Mouse (Mus musculus) hindbrain, embryonic 15.5 days (tissue): Measurements from ENCODE around the gene Hscb. TPM values are rescaled to one million over a fixed set of nuclear protein-coding genes. Genes with fewer than 3 reads are reported as not detected.
A peak's percentile ranks its signal among the peaks of the same experiment; 100 is the strongest.
"Not testable (repeated sequence)": the region's sequence is repeated elsewhere in the genome, so short reads cannot be mapped to it uniquely, and the experiment has no call there.

Experiments
- ATAC-seq: fragments of 200-750 bp; cut with Nextera tagmentation; 2 replicates; pipeline ENCODE4 v1.8.0; 2017; ENCODE audit warnings: low read depth, moderate number of reproducible peaks, moderate TSS enrichment; ENCODE audit not compliant: low FRiP score
- H3K27ac ChIP-seq: fragments of 300-500 bp; sonication (generic); replicated peaks from 2 replicates; pipeline ENCODE4 v1.5.1; 2015; ENCODE audit warnings: mild to moderate bottlenecking, inconsistent platforms
- H3K27me3 ChIP-seq: fragments of 300-500 bp; sonication (generic); 2 replicates; pipeline ENCODE4 v1.6.1; 2015; ENCODE audit warnings: control low read depth, inconsistent platforms
- H3K36me3 ChIP-seq: fragments of 300-500 bp; sonication (generic); 2 replicates; pipeline ENCODE4 v1.6.1; 2015; ENCODE audit warnings: control low read depth, inconsistent platforms
- H3K4me1 ChIP-seq: fragments of 300-500 bp; sonication (generic); replicated peaks from 2 replicates; pipeline ENCODE4 v1.6.1; 2015; ENCODE audit warnings: control low read depth, inconsistent platforms
- H3K4me2 ChIP-seq: fragments of 300-500 bp; sonication (generic); 2 replicates; pipeline ENCODE4 v1.6.1; 2015; ENCODE audit warnings: moderate library complexity, mild to moderate bottlenecking, inconsistent platforms
- H3K4me3 ChIP-seq: fragments of 300-500 bp; sonication (generic); 2 replicates; pipeline ENCODE4 v1.5.1; 2015; ENCODE audit warnings: mild to moderate bottlenecking, inconsistent platforms
- H3K9ac ChIP-seq: fragments of 300-500 bp; sonication (generic); 2 replicates; pipeline ENCODE4 v1.6.1; 2015; ENCODE audit warnings: inconsistent platforms
- H3K9me3 ChIP-seq: fragments of 300-500 bp; sonication (generic); 2 replicates; pipeline ENCODE4 v1.6.1; 2016; ENCODE audit warnings: control low read depth, inconsistent platforms
- WGBS: fragments of 180-500 bp; shearing (Covaris S2); methylation state at CpG from one replicate; pipeline ENCODE4 v1.1.7; 2015; 5-methylcytosine and 5-hydroxymethylcytosine counted together
- polyA plus RNA-seq: library from polyadenylated mRNA; unstranded; fragments of >200 nt; fragmentation: Nextera tagmentation; extraction: Ambion mirVana; gene quantifications from 2 replicates; pipeline ENCODE4 v1.2.1, GENCODE M21; 2015

Gene Hscb
- polyA plus RNA-seq, 1 experiment from 2014 or later = 9.6 TPM

- Histone ChIP-seq H3K36me3 (no peaks in the 10 kb centered on the region), H3K4me1 (peaks cover 7% of the 10 kb centered on the region), H3K4me2 (no peak overlapping the region), H3K27me3 (no peaks in the 10 kb centered on the region), H3K9me3 (no peaks in the 10 kb centered on the region), H3K27ac (peak overlapping the region; percentile 78), H3K4me3 (no peak overlapping the region), H3K9ac (no peak overlapping the region)
- no peak for ATAC-seq
- 91% methylated on average over 5 of the region's 5 CpGs for WGBS
Observed at GRCm38 (mm10) chr5:110860445-110860844, 20.9 kb upstream of the Hscb start.

- 0 out of 2 replicates have a peak overlapping the region, but pooled peaks have one; percentile 11 for H3K4me3 ChIP-seq
- 50% methylated on average over 13 of the region's 13 CpGs for WGBS
- H3K4me1 ChIP-seq = peaks cover 7% of the 10 kb centered on the region
- H3K27ac ChIP-seq = peak overlapping the region; percentile 78
- peak overlapping the region; percentile 28; the same call in 1 of the 2 replicates for H3K4me2 ChIP-seq
- H3K36me3 ChIP-seq = no peaks in the 10 kb centered on the region
- H3K9me3 ChIP-seq = no peaks in the 10 kb centered on the region
- H3K27me3 ChIP-seq = no peaks in the 10 kb centered on the region
- H3K9ac ChIP-seq = no peak overlapping the region
- peak; percentile 78 for ATAC-seq
Observed at GRCm38 (mm10) chr5:110859013-110859650, 19.6 kb upstream of the Hscb start.

GRCm38 (mm10) chr5:110857091-110857490, 17.5 kb upstream of the Hscb start:
- Histone ChIP-seq H3K4me1 (peaks cover 7% of the 10 kb centered on the region), H3K36me3 (no peaks in the 10 kb centered on the region), H3K4me3 (no peak overlapping the region), H3K4me2 (no peak overlapping the region), H3K9ac (no peak overlapping the region), H3K27ac (no peak overlapping the region), H3K9me3 (no peaks in the 10 kb centered on the region), H3K27me3 (no peaks in the 10 kb centered on the region)
- 81% methylated on average over 5 of the region's 5 CpGs for WGBS
- no peak for ATAC-seq

- H3K36me3 ChIP-seq = no peaks in the 10 kb centered on the region
- no peak for ATAC-seq
- H3K27ac ChIP-seq = no peak overlapping the region
- H3K27me3 ChIP-seq = no peaks in the 10 kb centered on the region
- no peak overlapping the region for H3K4me2 ChIP-seq
- H3K9ac ChIP-seq = no peak overlapping the region
- H3K4me1 ChIP-seq = no peaks in the 10 kb centered on the region; the same call in 1 of the 2 replicates
- no peak overlapping the region for H3K4me3 ChIP-seq
- no peaks in the 10 kb centered on the region for H3K9me3 ChIP-seq
- 83% methylated on average over 1 of the region's 1 CpGs for WGBS
Observed at GRCm38 (mm10) chr5:110852990-110853389, 13.4 kb upstream of the Hscb start.

- Histone ChIP-seq H3K4me1 (peaks cover 13% of the 10 kb centered on the region), H3K4me3 (no peak overlapping the region), H3K27ac (no peak overlapping the region), H3K9ac (no peak overlapping the region), H3K9me3 (no peaks in the 10 kb centered on the region), H3K4me2 (no peak overlapping the region), H3K27me3 (no peaks in the 10 kb centered on the region), H3K36me3 (no peaks in the 10 kb centered on the region)
- 93% methylated on average over 14 of the region's 14 CpGs for WGBS
- ATAC-seq = no peak
Observed at GRCm38 (mm10) chr5:110841046-110841862, 1.7 kb upstream of the Hscb start.

- peaks cover 13% of the 10 kb centered on the region for H3K4me1 ChIP-seq
- H3K9me3 ChIP-seq = no peaks in the 10 kb centered on the region
- H3K27me3 ChIP-seq = no peaks in the 10 kb centered on the region
- peak overlapping the region; percentile 87 for H3K4me2 ChIP-seq
- peak overlapping the region; percentile 88 for H3K4me3 ChIP-seq
- no peaks in the 10 kb centered on the region for H3K36me3 ChIP-seq
- ATAC-seq = no peak
- WGBS = 7% methylated on average over 4 of the region's 4 CpGs
- peak overlapping the region; percentile 34; the same call in 1 of the 2 replicates for H3K9ac ChIP-seq
- H3K27ac ChIP-seq = peak overlapping the region; percentile 10; the same call in 1 of the 2 replicates
Observed at GRCm38 (mm10) chr5:110840465-110840864, 888 bp upstream of the Hscb start.

- Histone ChIP-seq H3K4me2 (peak overlapping the region; percentile 84), H3K36me3 (no peaks in the 10 kb centered on the region), H3K4me3 (peak overlapping the region; percentile 88), H3K4me1 (peaks cover 13% of the 10 kb centered on the region), H3K27ac (peak overlapping the region; percentile 78), H3K9me3 (no peaks in the 10 kb centered on the region), H3K27me3 (no peaks in the 10 kb centered on the region), H3K9ac (peak overlapping the region; percentile 65)
- ATAC-seq = peak; percentile 86
- 7% methylated on average over 28 of the region's 28 CpGs for WGBS
Observed at GRCm38 (mm10) chr5:110839038-110839677, 419 bp downstream of the Hscb start.

GRCm38 (mm10) chr5:110838016-110838415, 1.6 kb downstream of the Hscb start:
- not testable (repeated sequence) for H3K4me2 ChIP-seq, H3K9ac ChIP-seq, H3K27ac ChIP-seq, H3K4me3 ChIP-seq, ATAC-seq, H3K9me3 ChIP-seq, H3K27me3 ChIP-seq, H3K36me3 ChIP-seq
- peaks cover 13% of the 10 kb centered on the region for H3K4me1 ChIP-seq
- 90% methylated on average over 5 of the region's 5 CpGs for WGBS

- Histone ChIP-seq H3K27ac (no peak overlapping the region), H3K36me3 (no peaks in the 10 kb centered on the region), H3K4me1 (peaks cover 13% of the 10 kb centered on the region), H3K9ac (no peak overlapping the region), H3K9me3 (no peaks in the 10 kb centered on the region), H3K4me2 (no peak overlapping the region), H3K4me3 (no peak overlapping the region), H3K27me3 (no peaks in the 10 kb centered on the region)
- WGBS = 19% methylated on average over 3 of the region's 3 CpGs
- no peak for ATAC-seq
Observed at GRCm38 (mm10) chr5:110835959-110836358, 3.6 kb downstream of the Hscb start.

GRCm38 (mm10) chr5:110831036-110831720, 8.4 kb downstream of the Hscb start:
- no peaks in the 10 kb centered on the region for H3K36me3 ChIP-seq
- 94% methylated on average over 5 of the region's 5 CpGs for WGBS
- no peak overlapping the region for H3K27ac ChIP-seq
- H3K9ac ChIP-seq = no peak overlapping the region
- ATAC-seq = no peak
- H3K4me3 ChIP-seq = no peak overlapping the region
- H3K4me1 ChIP-seq = no peaks in the 10 kb centered on the region
- no peak overlapping the region for H3K4me2 ChIP-seq
- no peaks in the 10 kb centered on the region for H3K9me3 ChIP-seq
- no peaks in the 10 kb centered on the region for H3K27me3 ChIP-seq

GRCm38 (mm10) chr5:110827576-110827975, 12.0 kb downstream of the Hscb start:
- H3K4me2 ChIP-seq = no peak overlapping the region
- no peak overlapping the region for H3K27ac ChIP-seq
- H3K4me3 ChIP-seq = no peak overlapping the region
- H3K27me3 ChIP-seq = no peaks in the 10 kb centered on the region
- no peak overlapping the region for H3K9ac ChIP-seq
- no peaks in the 10 kb centered on the region for H3K36me3 ChIP-seq
- H3K4me1 ChIP-seq = no peaks in the 10 kb centered on the region
- WGBS = 88% methylated on average over 5 of the region's 5 CpGs
- H3K9me3 ChIP-seq = no peaks in the 10 kb centered on the region
- no peak for ATAC-seq
